Mouse (Mus musculus) midbrain, embryonic 10.5 days (tissue): ENCODE results near the gene Ccnj. TPM values are rescaled to one million over a fixed set of nuclear protein-coding genes. Genes with fewer than 3 reads are reported as not detected.
A peak's percentile ranks its signal among the peaks of the same experiment; 100 is the strongest.

Experiments used
- DNase-seq: peaks from one replicate; pipeline ENCODE4 v3.0.0-alpha.2; 2017; ENCODE audit warnings: low spot score
- H3K27ac ChIP-seq: fragments of 300-500 bp; sonication (generic); replicated peaks from 2 replicates; pipeline ENCODE4 v1.5.1; 2016; ENCODE audit warnings: mild to moderate bottlenecking
- H3K27me3 ChIP-seq: fragments of 300-500 bp; sonication (generic); 2 replicates; pipeline ENCODE4 v1.6.1; 2016; ENCODE audit warnings: low read depth, mild to moderate bottlenecking; ENCODE audit not compliant: poor library complexity, severe bottlenecking
- H3K36me3 ChIP-seq: fragments of 300-500 bp; sonication (generic); 2 replicates; pipeline ENCODE4 v1.6.1; 2016; ENCODE audit warnings: mild to moderate bottlenecking, moderate library complexity
- H3K4me1 ChIP-seq: fragments of 300-500 bp; sonication (generic); 2 replicates; pipeline ENCODE4 v1.6.1; 2016
- H3K4me3 ChIP-seq: fragments of 300-500 bp; sonication (generic); 2 replicates; pipeline ENCODE4 v1.5.1; 2016; ENCODE audit warnings: mild to moderate bottlenecking, moderate library complexity
- H3K9me3 ChIP-seq: fragments of 300-500 bp; sonication (generic); replicated peaks from 2 replicates; pipeline ENCODE4 v1.6.1; 2016; ENCODE audit warnings: mild to moderate bottlenecking
- WGBS: fragments of 180-500 bp; shearing (Covaris S2); methylation state at CpG from one replicate; pipeline ENCODE4 v1.1.7; 2016; 5-methylcytosine and 5-hydroxymethylcytosine counted together
- polyA plus RNA-seq: library from polyadenylated mRNA; unstranded; fragments of >200 nt; fragmentation: Nextera tagmentation; extraction: Ambion mirVana; gene quantifications from 2 replicates; pipeline ENCODE4 v1.2.1, GENCODE M21; 2016

Ccnj gene
- polyA plus RNA-seq: 38.6 and 39.9 TPM in 2 replicates

GRCm38 (mm10) chr19:40830703-40831415 is at the start of gene Ccnj:
Gene Ccnj, plus strand, starts transcription at chr19:40831279.
- peak; percentile 94 for DNase-seq
- peaks cover 40% of the 10 kb centered on the region for H3K4me1 ChIP-seq
- H3K4me3 ChIP-seq: peak within 1 kb of the TSS; percentile 95
- no peaks in the 10 kb centered on the region for H3K9me3 ChIP-seq
- no peaks in the 10 kb centered on the region for H3K27me3 ChIP-seq
- H3K27ac ChIP-seq: peak within 1 kb of the TSS; percentile 100
- peaks cover 16% of the 10 kb centered on the region for H3K36me3 ChIP-seq
- under 1% methylated on average over 71 of the region's 71 CpGs for WGBS

DNA sequence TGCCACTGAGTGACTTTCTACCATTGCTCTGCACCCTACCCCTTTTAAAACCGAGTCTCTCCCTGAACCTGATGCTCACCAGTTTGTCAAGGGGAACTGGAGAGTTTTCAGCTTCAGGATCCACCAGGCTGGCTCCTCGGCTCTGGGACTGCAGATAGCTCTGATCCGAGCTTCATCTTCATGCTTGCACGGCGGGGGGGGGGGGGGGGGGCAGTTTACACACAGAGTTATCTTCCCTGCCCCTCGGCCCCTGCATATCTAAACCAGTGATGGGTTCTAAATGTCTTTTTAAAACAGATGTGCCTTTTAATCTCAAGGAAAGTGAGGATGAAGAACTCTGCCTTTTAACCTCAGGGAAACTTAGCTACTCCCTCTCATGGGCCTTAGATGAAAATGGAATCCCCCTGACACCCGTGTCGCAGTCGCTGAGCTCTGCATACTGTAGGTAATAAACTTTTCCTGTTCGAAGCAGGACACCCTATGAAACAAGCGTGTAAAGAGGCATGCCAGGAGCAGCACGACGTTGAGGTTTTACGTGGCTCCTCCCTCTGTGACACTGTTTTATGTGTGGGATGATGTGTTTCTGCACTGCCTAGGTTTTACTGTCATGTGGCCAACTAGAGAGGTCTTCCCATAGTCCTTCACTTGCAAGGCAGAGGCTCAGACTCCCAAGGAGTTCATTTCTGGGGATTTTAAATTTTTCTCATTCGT is 42.9 kb upstream of the Ccnj start:
- Histone ChIP-seq H3K27ac (no peak overlapping the region), H3K4me3 (no peak overlapping the region), H3K9me3 (no peaks in the 10 kb centered on the region), H3K27me3 (no peaks in the 10 kb centered on the region), H3K36me3 (no peaks in the 10 kb centered on the region), H3K4me1 (no peaks in the 10 kb centered on the region)
- 75% methylated on average over 15 of the region's 15 CpGs for WGBS
- DNase-seq: no peak

DNA sequence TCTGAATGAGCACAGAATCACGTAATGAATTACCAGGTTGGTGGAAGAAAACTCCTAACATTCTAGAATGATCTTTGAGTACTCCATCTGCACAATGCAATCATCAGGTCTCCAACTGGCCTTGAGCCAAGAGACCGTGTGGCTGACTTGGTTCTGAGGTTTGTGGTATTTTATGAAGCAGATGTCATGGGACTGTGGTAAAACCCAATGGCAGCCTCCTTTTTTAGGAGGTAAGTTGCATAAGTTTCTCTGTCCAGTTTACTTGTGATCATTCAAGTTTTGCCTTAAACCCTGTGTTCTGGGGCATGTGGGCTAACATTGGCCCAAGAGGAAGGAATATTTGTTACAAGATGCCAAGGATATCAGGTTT is 42.4 kb upstream of the Ccnj start:
- DNase-seq: no peak

DNA sequence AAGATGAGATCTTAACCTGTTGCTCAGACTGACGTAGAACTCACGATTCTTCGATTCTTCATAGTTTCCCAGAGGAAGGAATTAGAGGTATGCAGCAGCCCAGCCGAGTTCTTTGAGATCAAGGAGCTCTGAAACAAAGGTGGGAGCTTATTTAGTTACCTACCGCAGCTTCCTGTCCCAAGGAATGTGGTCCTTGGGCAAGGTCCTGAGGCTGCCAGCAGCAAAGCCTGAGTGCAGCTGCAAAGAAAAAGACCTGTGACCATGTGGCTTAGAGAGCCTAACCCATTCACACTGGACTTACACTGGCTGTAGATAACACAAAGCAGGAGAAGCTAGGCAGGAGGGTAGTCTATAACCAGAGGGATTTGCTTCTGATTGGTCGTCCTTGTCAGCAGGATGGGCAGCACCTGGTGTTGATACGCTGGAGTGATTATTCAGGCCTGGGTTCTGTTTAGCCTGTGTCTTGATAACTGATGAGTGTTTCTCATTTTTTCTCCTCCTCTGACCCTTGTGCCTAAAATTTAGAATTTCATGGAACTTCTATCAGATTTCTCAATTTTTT is 25.8 kb upstream of the Ccnj start:
- 33% methylated on average over 7 of the region's 7 CpGs for WGBS

More for the DNA sequence above, 42.4 kb upstream of the Ccnj start:
- Histone ChIP-seq H3K27ac (no peak overlapping the region), H3K4me1 (no peaks in the 10 kb centered on the region), H3K4me3 (no peak overlapping the region), H3K9me3 (no peaks in the 10 kb centered on the region), H3K27me3 (no peaks in the 10 kb centered on the region), H3K36me3 (no peaks in the 10 kb centered on the region)
- 86% methylated on average over 2 of the region's 2 CpGs for WGBS

DNA sequence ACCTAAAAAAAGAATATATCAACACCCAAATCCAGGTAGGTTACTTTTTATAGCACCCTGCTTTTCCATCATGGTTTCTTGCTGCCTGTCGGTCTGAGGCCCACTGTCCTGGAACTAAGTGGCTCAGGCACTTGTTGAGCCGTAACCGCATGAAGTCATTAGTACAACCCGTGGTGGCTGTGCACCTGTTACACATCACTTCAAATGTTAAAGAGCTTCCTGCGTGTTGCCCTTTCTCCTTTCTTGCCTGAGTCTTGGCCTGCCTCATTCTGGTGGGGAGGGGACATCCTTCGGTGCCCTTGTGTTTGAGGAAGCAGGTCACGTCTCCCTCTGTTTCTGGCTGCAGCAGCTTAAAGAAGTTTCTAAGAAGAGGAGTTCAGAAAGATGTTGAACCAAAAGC is 21.2 kb upstream of the Ccnj start:
- Histone ChIP-seq H3K27ac (no peak overlapping the region), H3K4me1 (peaks cover 6% of the 10 kb centered on the region), H3K9me3 (no peaks in the 10 kb centered on the region), H3K4me3 (no peak overlapping the region), H3K36me3 (no peaks in the 10 kb centered on the region), H3K27me3 (no peaks in the 10 kb centered on the region)
- WGBS: 76% methylated on average over 7 of the region's 7 CpGs
- DNase-seq: no peak

More for the DNA sequence above, 25.8 kb upstream of the Ccnj start:
- no peak for DNase-seq
- Histone ChIP-seq H3K27me3 (no peaks in the 10 kb centered on the region), H3K9me3 (no peaks in the 10 kb centered on the region), H3K4me1 (peaks cover 10% of the 10 kb centered on the region), H3K36me3 (no peaks in the 10 kb centered on the region), H3K27ac (no peak overlapping the region; the same call in 1 of the 2 replicates), H3K4me3 (no peak overlapping the region)

DNA sequence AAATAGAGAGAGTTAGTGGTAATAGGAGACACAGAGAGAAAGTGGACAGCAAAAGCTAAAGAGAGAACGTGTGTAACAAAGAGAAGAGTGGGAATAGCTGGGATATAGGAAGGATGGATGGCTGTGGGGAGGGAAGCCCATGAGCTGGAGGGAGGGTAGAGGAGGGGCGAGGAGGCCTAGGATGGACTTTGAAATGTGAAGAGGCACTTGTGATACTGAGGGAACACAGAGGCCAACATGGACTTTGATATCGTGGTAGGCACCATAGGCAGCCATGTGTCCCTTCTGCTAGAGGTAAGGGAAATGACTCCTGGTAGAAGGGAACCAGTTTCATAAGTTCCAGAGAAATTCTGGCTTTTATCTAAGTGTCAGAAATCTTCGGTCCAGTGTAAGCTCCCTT is 19.2 kb upstream of the Ccnj start:
- H3K4me3 ChIP-seq: no peak overlapping the region
- H3K36me3 ChIP-seq: no peaks in the 10 kb centered on the region
- WGBS: 88% methylated on average over 4 of the region's 4 CpGs
- no peaks in the 10 kb centered on the region for H3K9me3 ChIP-seq
- DNase-seq: no peak
- no peaks in the 10 kb centered on the region for H3K4me1 ChIP-seq
- H3K27me3 ChIP-seq: no peaks in the 10 kb centered on the region
- no peak overlapping the region for H3K27ac ChIP-seq

DNA sequence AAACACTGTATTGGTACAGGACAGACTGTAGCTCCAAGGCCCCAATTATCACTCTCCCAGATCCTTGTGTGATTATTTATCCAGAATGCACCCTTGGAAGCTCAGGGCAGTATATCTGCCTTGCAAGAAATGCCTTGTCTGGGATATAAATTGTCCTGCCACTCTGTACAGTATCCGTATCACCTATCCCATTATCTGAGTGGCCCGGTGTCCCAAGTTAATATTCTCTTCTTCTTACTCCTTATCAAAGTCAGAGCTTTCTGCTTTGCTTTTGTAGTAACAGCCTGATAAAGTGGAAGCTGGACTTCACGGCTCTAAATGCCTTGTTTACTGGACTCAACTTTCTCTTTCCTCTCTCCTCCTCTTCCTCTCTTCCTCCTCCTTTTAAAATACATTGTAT is 18.3 kb upstream of the Ccnj start:
- H3K27me3 ChIP-seq: no peaks in the 10 kb centered on the region
- H3K4me1 ChIP-seq: no peaks in the 10 kb centered on the region
- WGBS: 91% methylated on average over 3 of the region's 3 CpGs
- no peak for DNase-seq
- H3K9me3 ChIP-seq: no peaks in the 10 kb centered on the region
- no peak overlapping the region for H3K27ac ChIP-seq
- H3K36me3 ChIP-seq: no peaks in the 10 kb centered on the region
- H3K4me3 ChIP-seq: no peak overlapping the region

DNA sequence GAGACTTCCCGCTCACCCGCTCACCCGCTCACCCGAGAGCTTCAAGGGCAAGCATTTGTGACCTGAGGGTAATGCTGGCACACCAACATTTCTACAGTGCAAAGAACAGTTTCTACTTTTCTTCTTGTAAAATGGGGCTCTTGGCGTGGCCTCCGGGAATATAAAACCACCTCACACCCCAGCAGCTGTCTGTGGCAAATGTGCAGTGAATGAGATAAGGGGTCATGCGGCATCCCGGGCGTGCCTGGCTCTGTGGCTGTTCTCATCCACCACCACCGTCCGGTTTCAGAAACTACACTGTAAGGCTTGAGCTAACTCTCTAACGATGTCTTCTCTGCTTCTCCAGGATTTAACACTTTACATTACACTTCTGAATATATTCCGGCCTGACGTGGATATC is 17.7 kb upstream of the Ccnj start:
- no peak overlapping the region for H3K27ac ChIP-seq
- H3K9me3 ChIP-seq: no peaks in the 10 kb centered on the region
- DNase-seq: no peak
- 83% methylated on average over 14 of the region's 14 CpGs for WGBS
- no peaks in the 10 kb centered on the region for H3K27me3 ChIP-seq
- H3K4me3 ChIP-seq: no peak overlapping the region
- H3K4me1 ChIP-seq: no peaks in the 10 kb centered on the region
- H3K36me3 ChIP-seq: no peaks in the 10 kb centered on the region

GRCm38 (mm10) chr19:40815645-40816183 is 15.4 kb upstream of the Ccnj start:
- Histone ChIP-seq H3K4me3 (no peak overlapping the region), H3K9me3 (no peaks in the 10 kb centered on the region), H3K4me1 (no peaks in the 10 kb centered on the region), H3K36me3 (no peaks in the 10 kb centered on the region), H3K27me3 (no peaks in the 10 kb centered on the region), H3K27ac (no peak overlapping the region)
- DNase-seq: no peak
- 87% methylated on average over 7 of the region's 7 CpGs for WGBS

DNA sequence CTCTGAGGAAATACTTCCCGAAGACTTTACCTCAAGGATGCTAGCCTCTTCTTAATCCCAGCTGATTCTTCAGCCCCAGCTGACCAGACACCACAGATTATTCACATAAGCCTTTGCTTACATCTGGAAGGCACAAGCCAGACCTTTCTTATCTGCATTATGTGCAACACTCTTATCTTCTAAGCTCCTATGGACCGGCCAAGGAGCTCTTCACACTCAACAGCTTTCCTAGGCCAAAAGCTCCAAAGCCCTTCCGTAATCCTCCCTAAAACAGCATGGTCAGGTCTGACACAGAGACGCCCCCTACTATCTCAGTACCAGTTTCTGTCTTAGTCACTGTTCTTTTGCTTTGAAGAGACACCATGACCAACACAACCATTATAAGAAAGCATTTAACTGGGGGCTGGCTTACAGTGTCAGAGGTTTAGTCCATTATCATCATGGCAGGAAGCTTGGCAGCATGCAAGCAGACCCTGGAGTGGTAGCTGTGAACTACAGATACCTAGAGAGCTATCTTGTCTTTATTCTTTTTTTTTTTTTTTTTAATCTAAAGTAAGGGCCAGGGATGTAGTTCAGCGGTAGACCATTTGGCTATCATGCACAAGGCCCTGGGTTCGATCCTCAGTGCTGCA is 13.1 kb upstream of the Ccnj start:
- H3K4me3 ChIP-seq: no peak overlapping the region
- 87% methylated on average over 6 of the region's 6 CpGs for WGBS
- no peaks in the 10 kb centered on the region for H3K4me1 ChIP-seq
- no peaks in the 10 kb centered on the region for H3K9me3 ChIP-seq
- no peaks in the 10 kb centered on the region for H3K36me3 ChIP-seq
- H3K27ac ChIP-seq: no peak overlapping the region
- H3K27me3 ChIP-seq: no peaks in the 10 kb centered on the region
- DNase-seq: no peak

DNA sequence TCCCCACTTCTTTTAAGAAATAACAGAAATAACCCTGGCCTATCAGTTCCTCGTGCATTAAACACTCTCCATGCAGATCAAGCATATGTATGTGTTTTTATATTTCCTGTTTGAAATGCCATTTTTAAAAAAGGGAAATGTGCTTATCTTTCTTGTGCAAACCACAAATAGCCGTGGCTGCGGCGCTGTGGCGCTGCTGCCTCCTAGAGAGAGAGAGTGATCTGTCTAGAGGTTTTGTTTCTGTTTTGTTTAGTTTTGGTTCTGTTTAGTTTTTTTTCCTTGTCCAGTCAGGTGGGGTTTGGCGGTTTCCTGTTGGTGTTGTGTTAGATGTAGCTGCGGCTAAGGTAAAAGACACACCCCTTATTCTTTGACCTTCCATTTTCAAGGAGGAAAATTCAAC is 12.3 kb upstream of the Ccnj start:
- Histone ChIP-seq H3K27me3 (no peaks in the 10 kb centered on the region), H3K4me1 (no peaks in the 10 kb centered on the region), H3K36me3 (no peaks in the 10 kb centered on the region), H3K9me3 (no peaks in the 10 kb centered on the region), H3K4me3 (no peak overlapping the region), H3K27ac (no peak overlapping the region)
- no peak for DNase-seq
- WGBS: 77% methylated on average over 7 of the region's 7 CpGs

GRCm38 (mm10) chr19:40821306-40821825 is 9.7 kb upstream of the Ccnj start:
- Histone ChIP-seq H3K36me3 (no peaks in the 10 kb centered on the region), H3K9me3 (no peaks in the 10 kb centered on the region), H3K4me1 (no peaks in the 10 kb centered on the region), H3K4me3 (no peak overlapping the region), H3K27ac (no peak overlapping the region), H3K27me3 (no peaks in the 10 kb centered on the region)
- 82% methylated on average over 4 of the region's 4 CpGs for WGBS
- no peak for DNase-seq
